Mouse (Mus musculus) forebrain, embryonic 14.5 days (tissue): ENCODE data around the gene Ikzf3. TPM values are rescaled to one million over a fixed set of nuclear protein-coding genes. Genes with fewer than 3 reads are reported as not detected.

Experiments
- ATAC-seq: fragments of 200-750 bp; cut with Nextera tagmentation; 2 replicates; pipeline ENCODE4 v1.8.0; 2017; ENCODE audit warnings: mild to moderate bottlenecking, moderate library complexity
- DNase-seq: peaks from one replicate; pipeline ENCODE4 v3.0.0-alpha.2; 2015; ENCODE audit warnings: low spot score
- H3K27ac ChIP-seq: fragments of 300-500 bp; sonication (generic); 2 replicates; pipeline ENCODE4 v1.5.1; 2014; ENCODE audit warnings: low read depth, mild to moderate bottlenecking, control low read depth, low read length, moderate library complexity
- H3K27me3 ChIP-seq: fragments of 300-500 bp; sonication (generic); replicated peaks from 2 replicates; pipeline ENCODE4 v1.6.1; 2014; ENCODE audit warnings: low read length, control low read depth, mixed read lengths; ENCODE audit not compliant: control insufficient read depth, insufficient read depth
- H3K36me3 ChIP-seq: fragments of 300-500 bp; sonication (generic); 2 replicates; pipeline ENCODE4 v1.6.1; 2014; ENCODE audit warnings: low read length, control low read depth; ENCODE audit not compliant: control insufficient read depth, insufficient read depth
- H3K4me1 ChIP-seq: fragments of 300-500 bp; sonication (generic); 2 replicates; pipeline ENCODE4 v1.6.1; 2014; ENCODE audit warnings: antibody characterized with exemption, low read length, control low read depth; ENCODE audit not compliant: control insufficient read depth, insufficient read depth
- H3K4me2 ChIP-seq: fragments of 300-500 bp; sonication (generic); 2 replicates; pipeline ENCODE4 v1.6.1; 2014; ENCODE audit warnings: mild to moderate bottlenecking, control low read depth, low read length
- H3K4me3 ChIP-seq: fragments of 300-500 bp; sonication (generic); 2 replicates; pipeline ENCODE4 v1.5.1; 2014; ENCODE audit warnings: low read depth, low read length, control low read depth
- H3K9ac ChIP-seq: fragments of 300-500 bp; sonication (generic); 2 replicates; pipeline ENCODE4 v1.6.1; 2014; ENCODE audit warnings: mild to moderate bottlenecking, low read length, control low read depth, moderate library complexity
- H3K9me3 ChIP-seq: fragments of 300-500 bp; sonication (generic); replicated peaks from 2 replicates; pipeline ENCODE4 v1.6.1; 2016; ENCODE audit warnings: low read length, control low read depth, mixed read lengths; ENCODE audit not compliant: control insufficient read depth
- WGBS: fragments of 180-500 bp; shearing (Covaris S2); extraction: QIAGEN DNeasy Blood & Tissue Kit; methylation state at CpG from one replicate; pipeline ENCODE4 v1.1.7; 2014; 5-methylcytosine and 5-hydroxymethylcytosine counted together
- polyA plus RNA-seq: library from polyadenylated mRNA; unstranded; fragments of >200 nt; fragmentation: Nextera tagmentation; extraction: Ambion mirVana; gene quantifications from 2 replicates; pipeline ENCODE4 v1.2.1, GENCODE M21; 2014

Ikzf3 gene
- polyA plus RNA-seq, 1 experiment from 2014 or later: not detected

DNA sequence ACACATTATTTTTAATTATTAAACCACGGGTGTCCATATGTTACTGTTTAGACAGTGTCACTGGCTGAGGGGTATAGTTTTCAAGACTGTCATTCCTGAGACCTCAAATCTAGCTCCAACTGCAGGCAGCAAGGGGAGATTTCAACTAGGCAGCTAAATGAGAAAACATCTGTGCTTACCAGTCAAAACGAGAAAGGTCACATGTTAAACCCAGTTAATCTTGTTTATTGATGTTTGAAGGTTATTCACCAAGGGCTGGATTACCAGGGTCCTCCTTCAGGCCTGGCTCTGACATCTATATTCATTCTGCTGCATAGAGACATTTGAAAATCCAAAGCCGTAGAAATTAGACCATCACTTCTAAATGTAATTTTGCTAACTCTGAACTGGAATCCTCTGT, 40.9 kb downstream of the Ikzf3 start:
- WGBS: 73% methylated on average over 3 of the region's 3 CpGs
- DNase-seq (no peak), ATAC-seq (no peak)
- Histone ChIP-seq H3K4me1 (no peaks in the 10 kb centered on the region), H3K27ac (no peak overlapping the region), H3K9me3 (no peaks in the 10 kb centered on the region), H3K9ac (no peak overlapping the region), H3K27me3 (peaks cover 6% of the 10 kb centered on the region), H3K4me3 (no peak overlapping the region), H3K4me2 (no peak overlapping the region), H3K36me3 (no peaks in the 10 kb centered on the region)

DNA sequence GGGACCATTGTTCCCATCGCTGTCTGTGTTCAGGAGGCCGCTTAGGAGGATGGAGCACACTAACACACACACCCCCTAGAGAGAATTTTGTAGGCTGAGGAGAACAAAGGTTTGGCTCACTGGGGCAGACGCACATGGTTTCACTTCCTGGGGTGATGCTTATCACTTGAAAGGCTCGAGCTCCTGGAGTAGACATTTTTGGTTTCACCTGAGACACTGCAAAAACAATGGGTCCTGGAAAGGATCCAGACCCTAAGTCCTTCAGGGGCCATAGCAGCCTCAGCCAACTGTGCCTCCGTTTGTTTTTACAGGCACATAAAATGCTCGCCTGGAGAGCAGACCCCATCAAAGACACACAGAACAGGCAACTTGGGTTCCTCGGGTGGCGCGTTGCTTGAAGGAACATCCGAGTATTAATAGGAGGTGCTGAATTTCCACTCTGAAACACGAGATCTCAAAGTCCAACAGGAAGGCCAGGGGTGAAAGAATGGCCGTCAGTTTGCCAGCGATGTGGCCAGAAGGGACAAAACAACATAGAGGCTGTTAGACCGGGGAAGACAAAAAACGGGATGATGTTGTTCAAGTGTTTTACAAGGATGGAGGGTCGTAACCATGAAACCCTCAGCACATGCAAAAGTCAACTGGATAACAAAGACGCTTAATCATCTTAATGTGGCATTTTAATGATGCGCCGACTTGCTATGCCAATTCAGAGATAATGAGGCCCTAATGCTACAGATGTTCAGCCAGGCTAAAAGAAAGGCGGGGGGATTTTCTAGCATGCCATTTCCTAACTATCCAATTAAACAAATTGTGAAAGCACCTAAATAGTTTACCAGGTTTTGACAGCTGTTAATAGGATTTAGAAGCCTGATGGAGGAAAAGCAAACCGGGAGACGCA, 48.2 kb downstream of the Ikzf3 start:
- Histone ChIP-seq H3K36me3 (no peaks in the 10 kb centered on the region), H3K27ac (no peak overlapping the region), H3K4me2 (no peak overlapping the region), H3K4me3 (no peak overlapping the region), H3K27me3 (peaks cover 14% of the 10 kb centered on the region), H3K4me1 (peaks cover 9% of the 10 kb centered on the region), H3K9me3 (no peaks in the 10 kb centered on the region), H3K9ac (no peak overlapping the region)
- DNase-seq: peak; percentile 66
- 19% methylated on average over 22 of the region's 22 CpGs for WGBS
- ATAC-seq: no peak

DNA sequence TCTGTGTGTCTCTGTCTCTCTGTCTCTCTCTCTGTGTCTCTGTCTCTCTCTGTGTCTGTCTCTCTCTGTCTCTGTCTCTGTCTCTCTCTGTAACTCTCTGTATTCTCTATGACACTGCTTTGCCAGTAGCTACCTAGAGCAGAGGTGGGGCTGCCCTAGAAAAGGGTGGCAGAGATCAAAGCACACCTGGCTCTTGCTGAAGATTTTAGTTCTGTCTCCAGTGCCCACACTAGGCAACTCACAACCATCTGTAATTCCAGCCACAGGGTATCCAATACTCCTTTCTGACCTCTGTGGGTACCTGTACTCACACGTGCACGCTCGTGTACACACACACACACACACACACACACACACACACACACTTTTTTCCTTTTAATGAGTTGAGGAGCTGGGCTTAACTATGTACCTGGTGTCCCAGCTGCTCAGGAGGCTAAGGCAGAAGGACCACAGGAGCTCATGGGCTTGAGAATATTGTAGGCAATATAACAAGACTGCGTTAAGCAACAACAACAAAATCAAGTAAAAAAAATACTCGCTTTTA, 50.6 kb downstream of the Ikzf3 start:
- Histone ChIP-seq H3K27ac (no peak overlapping the region), H3K27me3 (peaks cover 14% of the 10 kb centered on the region; the same call in 1 of the 2 replicates)
- no peak for ATAC-seq

DNA sequence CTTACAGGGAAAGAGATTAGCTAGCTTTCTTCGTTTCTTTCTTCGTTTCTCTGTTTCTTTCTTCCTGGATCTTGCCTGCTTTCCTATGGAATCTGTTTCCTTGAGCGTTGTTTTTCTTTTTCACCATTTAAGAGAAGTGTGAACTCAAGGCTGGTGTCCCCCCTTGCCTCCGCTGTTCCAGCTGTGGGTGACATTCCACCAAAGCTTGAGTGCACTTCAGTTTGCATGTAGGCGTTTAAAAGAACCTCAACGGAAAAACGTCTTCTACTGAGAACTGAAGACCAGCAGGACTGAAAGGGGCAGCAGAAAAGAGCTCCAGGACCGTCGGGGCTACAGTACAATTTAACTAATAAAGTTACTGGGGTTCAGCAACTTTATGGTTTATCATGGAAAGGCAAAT, 52.4 kb downstream of the Ikzf3 start:
- Histone ChIP-seq H3K9me3 (no peaks in the 10 kb centered on the region), H3K4me2 (no peak overlapping the region), H3K36me3 (no peaks in the 10 kb centered on the region), H3K9ac (no peak overlapping the region), H3K27me3 (0 out of 2 replicates have a peak, but pooled peaks cover 7% of the 10 kb centered on the region), H3K4me1 (peaks cover 9% of the 10 kb centered on the region), H3K27ac (no peak overlapping the region), H3K4me3 (no peak overlapping the region)
- ATAC-seq (no peak), DNase-seq (no peak)
- WGBS: 69% methylated on average over 9 of the region's 9 CpGs

More for the DNA sequence above, 50.6 kb downstream of the Ikzf3 start:
- H3K4me3 ChIP-seq: no peak overlapping the region
- H3K9ac ChIP-seq: no peak overlapping the region
- H3K9me3 ChIP-seq: no peaks in the 10 kb centered on the region
- 95% methylated on average over 5 of the region's 5 CpGs for WGBS
- no peak overlapping the region for H3K4me2 ChIP-seq
- no peak for DNase-seq
- no peaks in the 10 kb centered on the region for H3K36me3 ChIP-seq
- H3K4me1 ChIP-seq: peaks cover 9% of the 10 kb centered on the region

DNA sequence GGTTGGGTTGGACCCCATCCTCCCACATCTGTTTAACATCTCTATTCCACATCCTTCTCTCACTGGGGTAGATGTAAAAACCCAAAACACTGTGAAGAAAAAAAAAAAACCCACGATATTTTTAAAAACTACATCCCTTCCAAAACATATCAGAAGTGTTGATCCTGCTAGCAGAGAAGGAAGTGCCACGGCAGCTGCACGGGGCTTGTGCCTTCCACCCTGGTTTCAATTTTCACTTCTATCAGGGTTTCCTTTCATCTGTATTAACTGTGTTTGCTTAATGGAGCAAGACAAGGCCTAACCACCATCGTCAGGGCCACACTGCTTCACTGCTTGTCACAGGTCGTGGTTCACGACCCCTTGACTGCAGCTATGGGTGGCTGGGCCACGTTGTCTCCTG, 52.9 kb downstream of the Ikzf3 start:
- Histone ChIP-seq H3K36me3 (no peaks in the 10 kb centered on the region), H3K9ac (no peak overlapping the region), H3K4me1 (peaks cover 9% of the 10 kb centered on the region), H3K4me2 (no peak overlapping the region), H3K9me3 (no peaks in the 10 kb centered on the region), H3K27ac (no peak overlapping the region), H3K27me3 (0 out of 2 replicates have a peak, but pooled peaks cover 7% of the 10 kb centered on the region), H3K4me3 (no peak overlapping the region)
- 25% methylated on average over 7 of the region's 7 CpGs for WGBS
- DNase-seq: no peak
- no peak for ATAC-seq

DNA sequence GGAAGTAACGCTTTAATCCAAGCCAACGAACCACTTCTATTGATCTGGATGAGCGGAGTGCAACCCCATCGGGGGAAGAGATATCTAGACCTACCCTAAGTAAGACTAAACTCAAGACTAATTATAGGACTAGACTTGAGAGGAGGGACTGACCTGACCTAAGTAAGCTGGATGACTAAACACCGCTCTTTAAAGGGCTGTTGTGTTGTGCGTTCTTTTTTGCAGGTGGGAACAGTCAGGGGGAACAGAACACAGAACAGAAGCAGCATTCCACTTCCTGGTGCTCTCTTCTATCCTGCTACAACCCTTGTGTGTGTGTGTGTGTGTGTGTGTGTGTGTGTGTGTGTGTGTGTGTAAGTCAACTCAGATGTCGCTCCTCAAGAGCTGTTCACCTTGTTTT, 54.3 kb downstream of the Ikzf3 start:
- Histone ChIP-seq H3K4me2 (no peak overlapping the region), H3K4me1 (no peaks in the 10 kb centered on the region), H3K27me3 (0 out of 2 replicates have a peak, but pooled peaks cover 5% of the 10 kb centered on the region), H3K36me3 (no peaks in the 10 kb centered on the region), H3K27ac (no peak overlapping the region), H3K9me3 (no peaks in the 10 kb centered on the region), H3K4me3 (no peak overlapping the region), H3K9ac (no peak overlapping the region)
- ATAC-seq: no peak
- 80% methylated on average over 7 of the region's 7 CpGs for WGBS
- no peak for DNase-seq

DNA sequence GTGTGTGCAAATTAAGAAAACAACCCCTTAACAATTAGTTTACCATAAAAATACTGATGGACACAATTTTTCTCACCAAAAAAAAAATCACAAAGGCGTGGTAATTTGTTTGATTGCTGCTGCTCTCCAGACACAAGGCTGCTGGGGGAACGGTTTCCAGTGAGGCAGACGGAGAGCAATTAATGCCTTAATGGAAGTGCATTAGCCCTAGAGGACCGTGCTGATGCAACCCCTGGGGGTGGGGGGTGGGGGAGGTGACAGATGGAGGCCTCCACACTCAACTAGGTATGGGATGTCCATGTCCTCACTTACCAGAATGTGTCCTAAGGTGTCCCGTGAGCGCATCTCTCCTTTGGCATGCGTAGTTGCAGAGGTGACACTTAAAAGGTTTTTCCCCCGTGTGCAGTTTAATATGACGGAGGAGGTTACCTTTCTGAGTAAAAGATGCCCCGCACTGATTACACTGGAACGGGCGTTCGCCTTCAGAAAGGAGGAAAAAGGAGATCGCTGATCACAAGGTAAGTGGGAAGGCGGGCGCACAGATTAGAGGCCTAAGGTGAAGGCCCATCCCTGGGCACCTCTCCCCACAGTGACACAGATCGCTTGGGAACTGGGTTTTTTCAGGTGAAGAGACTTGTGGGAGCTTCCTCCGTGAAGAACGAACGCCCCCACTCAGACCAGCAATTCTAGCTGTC, 57.1 kb downstream of the Ikzf3 start:
- WGBS: 71% methylated on average over 20 of the region's 20 CpGs
- no peak for ATAC-seq

DNA sequence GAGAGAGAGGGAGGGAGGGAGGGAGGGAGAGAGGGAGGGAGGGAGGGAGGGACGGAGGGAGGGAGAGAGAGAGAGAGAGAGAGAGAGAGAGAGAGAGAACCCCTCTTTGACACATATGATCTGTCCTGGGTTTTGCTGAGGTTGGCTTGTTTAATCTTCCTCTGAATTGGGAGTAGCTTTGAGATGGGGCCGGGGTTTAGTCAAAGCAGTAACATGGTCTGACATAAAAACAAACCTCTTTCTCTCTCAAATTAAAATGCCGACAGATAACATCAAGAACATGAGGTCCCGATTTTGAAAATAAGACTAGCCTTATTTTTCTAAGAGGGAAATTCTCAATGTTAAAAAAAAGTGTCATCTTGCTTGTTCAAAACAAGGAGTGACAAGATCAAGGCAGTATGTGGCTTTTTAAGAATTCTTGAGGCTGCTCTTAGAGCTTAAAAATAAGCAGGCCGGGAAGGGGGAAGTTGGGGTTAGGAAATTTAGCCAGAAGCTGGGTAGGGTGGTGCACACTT, 58.2 kb downstream of the Ikzf3 start:
- WGBS: 73% methylated on average over 5 of the region's 5 CpGs
- no peaks in the 10 kb centered on the region for H3K9me3 ChIP-seq
- DNase-seq: no peak
- H3K36me3 ChIP-seq: no peaks in the 10 kb centered on the region
- H3K4me1 ChIP-seq: no peaks in the 10 kb centered on the region
- ATAC-seq: no peak
- no peak overlapping the region for H3K9ac ChIP-seq
- no peak overlapping the region for H3K4me2 ChIP-seq
- no peak overlapping the region for H3K27ac ChIP-seq
- H3K4me3 ChIP-seq: no peak overlapping the region
- H3K27me3 ChIP-seq: no peaks in the 10 kb centered on the region

More for the DNA sequence above, 57.1 kb downstream of the Ikzf3 start:
- Histone ChIP-seq H3K9me3 (no peaks in the 10 kb centered on the region), H3K4me3 (no peak overlapping the region), H3K36me3 (no peaks in the 10 kb centered on the region), H3K27me3 (no peaks in the 10 kb centered on the region), H3K4me2 (no peak overlapping the region), H3K4me1 (no peaks in the 10 kb centered on the region), H3K27ac (no peak overlapping the region), H3K9ac (no peak overlapping the region)
- DNase-seq: peak; percentile 40
